Mouse (Mus musculus): ENCODE results near the gene Cst9.

The Cst9 gene

GRCm38 (mm10) chr2:148877016-148877770 is 42.2 kb downstream of the Cst9 start:
- DNase-seq (ENCODE audit: low spot score in 2 of 2), result peak in 1 of 2 experiments; percentile 66

GRCm38 (mm10) chr2:148878641-148879130 is 43.7 kb downstream of the Cst9 start:
- no peak for DNase-seq (ENCODE audit: low spot score in 2 of 2)

- DNase-seq (ENCODE audit: low spot score in 2 of 2), result no peak
Measured at GRCm38 (mm10) chr2:148879199-148879598, 44.3 kb downstream of the Cst9 start.

- DNase-seq (ENCODE audit: low spot score in 2 of 2), result no peak
Measured at GRCm38 (mm10) chr2:148884738-148885137, 49.8 kb downstream of the Cst9 start.
